ENCODE assay signal across 13 mouse cellular contexts in the genomic region with DNA sequence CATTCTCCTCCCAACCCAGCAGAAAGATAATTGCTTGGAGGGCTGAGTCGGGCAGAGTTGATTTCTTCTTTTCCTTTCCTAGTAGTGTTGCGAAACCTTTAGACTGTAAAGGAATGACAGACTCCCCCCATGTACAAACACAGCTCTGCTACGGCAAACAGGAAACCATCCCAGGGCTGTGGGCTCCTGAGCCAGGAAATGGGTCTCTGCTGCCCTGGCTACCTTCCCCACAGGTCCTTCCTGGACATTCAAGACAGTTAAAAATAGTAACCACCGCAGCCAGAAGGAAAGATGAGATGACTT. TPM values are rescaled to one million over a fixed set of nuclear protein-coding genes. Genes with fewer than 3 reads are reported as not detected.
DNase-seq lines count a peak whose midpoint lies in the region; ATAC-seq and TF ChIP-seq lines count a peak whose summit lies in the region.
"Had no signal": no experiment of that assay in that cellular context is flagged by ENCODE, and none has a peak within 500 bp of the region (broad histone marks: within the 10 kb centered on the region; RNA-seq: fewer than 3 reads in every experiment).

No protein-coding gene starts in this region.

- peak; percentile 28 for DNase-seq in adrenal gland, adult 2 months
- no peak for DNase-seq in adrenal gland, postnatal 4 days (ENCODE audit: low spot score in 2 of 2)
- DNase-seq in layer of hippocampus, adult 2 months (ENCODE audit: low spot score in 2 of 2) = no peak
- no peak for DNase-seq in layer of hippocampus, postnatal 14 days (ENCODE audit: low spot score in 2 of 2)
- peak; percentile 13 for DNase-seq in lung, postnatal 36 days
- no peak for DNase-seq in layer of hippocampus, adult 9-11 months
- DNase-seq: adrenal gland, postnatal 25 days; cerebellum, adult 8-10 months had no signal

- no peaks in the 10 kb centered on the region for H3K27me3 ChIP-seq in intestine, embryonic 16.5 days (replicated peaks; ENCODE audit: control insufficient read depth, insufficient read depth, low read length)
- H3K27me3 ChIP-seq in hindbrain, embryonic 13.5 days = no peaks in the 10 kb centered on the region
- H3K27me3 ChIP-seq: forebrain, embryonic 15.5 days had no signal

- H3K36me3 ChIP-seq in intestine, embryonic 16.5 days (ENCODE audit: control insufficient read depth, insufficient read depth, low read length) = no peaks in the 10 kb centered on the region
- no peaks in the 10 kb centered on the region for H3K36me3 ChIP-seq in hindbrain, embryonic 13.5 days
- H3K36me3 ChIP-seq: forebrain, embryonic 15.5 days had no signal

- peak overlapping the region; percentile 72 for H3K27ac ChIP-seq in layer of hippocampus, adult 2 months
- H3K27ac ChIP-seq in intestine, embryonic 16.5 days (ENCODE audit: low read length) = peak overlapping the region; percentile 42
- no peak overlapping the region for H3K27ac ChIP-seq in hindbrain, embryonic 13.5 days
- H3K27ac ChIP-seq: forebrain, embryonic 15.5 days had no signal

- peak; percentile 49 for ATAC-seq in intestine, embryonic 16.5 days
- ATAC-seq in hindbrain, embryonic 13.5 days (ENCODE audit: low FRiP score) = no peak
- ATAC-seq: forebrain, embryonic 15.5 days; hindbrain, embryonic 16.5 days had no signal

- H3K4me3 ChIP-seq in layer of hippocampus, adult 2 months = no peak overlapping the region
- no peak overlapping the region for H3K4me3 ChIP-seq in intestine, embryonic 16.5 days (ENCODE audit: low read length)
- no peak overlapping the region for H3K4me3 ChIP-seq in hindbrain, embryonic 13.5 days
- H3K4me3 ChIP-seq: forebrain, embryonic 15.5 days had no signal

- H3K9ac ChIP-seq in intestine, embryonic 16.5 days (ENCODE audit: low read depth, low read length) = no peak overlapping the region
- no peak overlapping the region for H3K9ac ChIP-seq in hindbrain, embryonic 13.5 days
- H3K9ac ChIP-seq: forebrain, embryonic 15.5 days had no signal

- no peaks in the 10 kb centered on the region for H3K9me3 ChIP-seq in intestine, embryonic 16.5 days (ENCODE audit: control insufficient read depth, low read length)
- no peaks in the 10 kb centered on the region for H3K9me3 ChIP-seq in hindbrain, embryonic 13.5 days
- H3K9me3 ChIP-seq: forebrain, embryonic 15.5 days had no signal

- no peak for TF ChIP-seq CTCF in layer of hippocampus, adult 2 months (conservative IDR thresholded peaks at IDR 0.05)

- peaks cover 8% of the 10 kb centered on the region; the same call in 1 of the 2 replicates for H3K4me1 ChIP-seq in intestine, embryonic 16.5 days (ENCODE audit: control insufficient read depth, insufficient read depth, low read length)
- no peaks in the 10 kb centered on the region for H3K4me1 ChIP-seq in hindbrain, embryonic 13.5 days (replicated peaks)
- H3K4me1 ChIP-seq: forebrain, embryonic 15.5 days had no signal

- 39% methylated on average over 4 of the region's 4 CpGs for WGBS in intestine, embryonic 16.5 days
- 87% methylated on average over 4 of the region's 4 CpGs for WGBS in hindbrain, embryonic 13.5 days

- no peak overlapping the region for H3K4me2 ChIP-seq in intestine, embryonic 16.5 days (ENCODE audit: low read depth, low read length)
- H3K4me2 ChIP-seq in hindbrain, embryonic 13.5 days = no peak overlapping the region
- H3K4me2 ChIP-seq: forebrain, embryonic 15.5 days had no signal

RNA-seq across cellular contexts. Expression of a gene that starts 21.3 kb away (rescaled TPM):
- total RNA-seq in adrenal gland, adult 2 months (2021) = 10 to 100 TPM; 24.5 to 42.8 TPM
- polyA plus RNA-seq in adrenal gland, adult 2 months (2012; rRNA removed) = 22.8 and 25.8 TPM in 2 replicates
- 100 to 1,000 TPM; 110 to 112 TPM for total RNA-seq in adrenal gland, postnatal 4 days (2021)
- total RNA-seq in layer of hippocampus, adult 2 months (2021) = 1 to 10 TPM; 2.0 to 2.8 TPM
- total RNA-seq in layer of hippocampus, postnatal 14 days (2021) = 1 to 10 TPM; 2.8 to 6.2 TPM
- polyA plus RNA-seq in intestine, embryonic 16.5 days (2015; fragmentation: Nextera tagmentation; extraction: Ambion mirVana) = 46.2 and 59.7 TPM in 2 replicates
- polyA plus RNA-seq in hindbrain, embryonic 13.5 days (2015; fragmentation: Nextera tagmentation; extraction: Ambion mirVana) = 11.1 and 12.2 TPM in 2 replicates

RNA-seq across cellular contexts. Expression of a gene that starts 30.8 kb away (rescaled TPM):
- not detected for total RNA-seq in adrenal gland, adult 2 months (2021)
- not detected in 2 replicates for polyA plus RNA-seq in adrenal gland, adult 2 months (2012; rRNA removed)
- total RNA-seq in adrenal gland, postnatal 4 days (2021) = not detected
- total RNA-seq in layer of hippocampus, adult 2 months (2021) = under 1 TPM in 1 of 2 experiments, not detected in 1; 0.27 TPM
- total RNA-seq in layer of hippocampus, postnatal 14 days (2021) = under 1 TPM; 0.41 to 0.60 TPM
- 0.10 and 0.11 TPM in 2 replicates for polyA plus RNA-seq in intestine, embryonic 16.5 days (2015; fragmentation: Nextera tagmentation; extraction: Ambion mirVana)
- 0.16 and 0.26 TPM in 2 replicates for polyA plus RNA-seq in hindbrain, embryonic 13.5 days (2015; fragmentation: Nextera tagmentation; extraction: Ambion mirVana)
- total RNA-seq: adrenal gland, postnatal 25 days; midbrain, postnatal 0 days had no signal
- polyA plus RNA-seq: forebrain, embryonic 15.5 days; hindbrain, embryonic 16.5 days; midbrain, postnatal 0 days had no signal

Comparison
In these comparisons a context has a peak if more than half of its experiments do, and no peak if none do; other contexts are left out.
1. DNase-seq: peak in adrenal gland, adult 2 months (single experiment) and lung, postnatal 36 days (single experiment); none in adrenal gland, postnatal 4 days (0 of 2), layer of hippocampus, adult 2 months (0 of 2), layer of hippocampus, postnatal 14 days (0 of 2) and layer of hippocampus, adult 9-11 months (single experiment).